In genomic region chr9:119342728-119343127, GRCm38 (mm10) we compare ENCODE assay signal across 11 mouse cellular contexts. TPM values are rescaled to one million over a fixed set of nuclear protein-coding genes. Genes with fewer than 3 reads are reported as not detected.
DNase-seq lines count a peak whose midpoint lies in the region; ATAC-seq lines count a peak whose summit lies in the region.
"Had no signal": no experiment of that assay in that cellular context is flagged by ENCODE, and none has a peak within 500 bp of the region (broad histone marks: within the 10 kb centered on the region; RNA-seq: fewer than 3 reads in every experiment).

No protein-coding gene starts in this region.

- DNase-seq in kidney, adult 11 months: peak; percentile 66
- DNase-seq in kidney, postnatal 14 days: no peak
- DNase-seq in kidney, postnatal 36 days: peak; percentile 49 to 55
- DNase-seq in gastrocnemius, adult 18-20 months (ENCODE audit: low spot score): no peak
- DNase-seq in left cerebral cortex, postnatal 36 days (ENCODE audit: low spot score in 2 of 2): no peak
- DNase-seq: cerebellum, adult 18-20 months had no signal

- 89% methylated on average over 7 of the region's 7 CpGs for WGBS in embryonic facial prominence, embryonic 12.5 days
- WGBS in midbrain, embryonic 15.5 days: 93% methylated on average over 7 of the region's 7 CpGs

- peaks cover 20% of the 10 kb centered on the region for H3K4me1 ChIP-seq in embryonic facial prominence, embryonic 12.5 days
- H3K4me1 ChIP-seq in midbrain, embryonic 15.5 days: peaks cover 32% of the 10 kb centered on the region

- peak overlapping the region; percentile 71 for H3K4me2 ChIP-seq in embryonic facial prominence, embryonic 12.5 days (replicated peaks)
- peak overlapping the region; percentile 86 for H3K4me2 ChIP-seq in midbrain, embryonic 15.5 days

- no peak overlapping the region for H3K9ac ChIP-seq in embryonic facial prominence, embryonic 12.5 days
- no peak overlapping the region for H3K9ac ChIP-seq in midbrain, embryonic 15.5 days

- H3K9me3 ChIP-seq in embryonic facial prominence, embryonic 12.5 days: no peaks in the 10 kb centered on the region
- H3K9me3 ChIP-seq in midbrain, embryonic 15.5 days: no peaks in the 10 kb centered on the region

- peaks cover 46% of the 10 kb centered on the region for H3K36me3 ChIP-seq in embryonic facial prominence, embryonic 12.5 days
- H3K36me3 ChIP-seq in midbrain, embryonic 15.5 days (replicated peaks): peaks cover 22% of the 10 kb centered on the region

- intact Hi-C loops in left cerebral cortex, postnatal 36 days (cut with DNase I): loop anchor here (10.0 kb wide), 1 partner anchor 418 kb away; the partner anchor contains the start of gene Ctdspl

- H3K27me3 ChIP-seq in embryonic facial prominence, embryonic 12.5 days: peaks cover 5% of the 10 kb centered on the region; the same call in 1 of the 2 replicates
- H3K27me3 ChIP-seq in midbrain, embryonic 15.5 days (replicated peaks): peaks cover 9% of the 10 kb centered on the region

- ATAC-seq in embryonic facial prominence, embryonic 12.5 days (ENCODE audit: insufficient number of reproducible peaks, insufficient read depth, low FRiP score, low TSS enrichment): no peak
- ATAC-seq in midbrain, embryonic 15.5 days (replicated peaks): no peak
- no peak for ATAC-seq in monocyte, adult 5-6 weeks (replicated peaks; ENCODE audit: insufficient number of reproducible peaks, low FRiP score, low TSS enrichment, poor library complexity, severe bottlenecking)

- H3K27ac ChIP-seq in embryonic facial prominence, embryonic 12.5 days: no peak overlapping the region
- no peak overlapping the region for H3K27ac ChIP-seq in midbrain, embryonic 15.5 days

- no peak overlapping the region for H3K4me3 ChIP-seq in embryonic facial prominence, embryonic 12.5 days
- peak overlapping the region; percentile 94 for H3K4me3 ChIP-seq in midbrain, embryonic 15.5 days

RNA-seq across cellular contexts. Expression of gene Myd88, which starts 1.5 kb away (rescaled TPM):
- polyA plus RNA-seq in embryonic facial prominence, embryonic 12.5 days (2016; fragmentation: Nextera tagmentation; extraction: Ambion mirVana): 11.6 and 11.8 TPM in 2 replicates
- 6.5 and 7.2 TPM in 2 replicates for polyA plus RNA-seq in midbrain, embryonic 15.5 days (2015; fragmentation: Nextera tagmentation; extraction: Ambion mirVana)
- 1 to 10 TPM; 4.8 to 6.6 TPM for total RNA-seq in gastrocnemius, adult 18-20 months (2021)
- 71.0 to 79.2 TPM (median 75.9 TPM) in 3 replicates for total RNA-seq in monocyte, adult 5-6 weeks (2017)
- 1 to 10 TPM; 6.2 to 6.5 TPM for total RNA-seq in left cerebral cortex, postnatal 36 days (2021)

RNA-seq across cellular contexts. Expression of gene Acaa1a, which starts 3.3 kb away (rescaled TPM):
- polyA plus RNA-seq in embryonic facial prominence, embryonic 12.5 days (2016; fragmentation: Nextera tagmentation; extraction: Ambion mirVana): 93.7 and 97.8 TPM in 2 replicates
- polyA plus RNA-seq in midbrain, embryonic 15.5 days (2015; fragmentation: Nextera tagmentation; extraction: Ambion mirVana): 120 and 124 TPM in 2 replicates
- total RNA-seq in gastrocnemius, adult 18-20 months (2021): 10 to 100 TPM; 35.4 to 35.6 TPM
- 31.0 to 54.9 TPM (median 52.6 TPM) in 3 replicates for total RNA-seq in monocyte, adult 5-6 weeks (2017)
- total RNA-seq in left cerebral cortex, postnatal 36 days (2021): 10 to 100 TPM; 73.1 to 79.8 TPM

RNA-seq across cellular contexts. Expression of gene Xylb, which starts 14.5 kb away (rescaled TPM):
- polyA plus RNA-seq in embryonic facial prominence, embryonic 12.5 days (2016; fragmentation: Nextera tagmentation; extraction: Ambion mirVana): 6.6 and 6.7 TPM in 2 replicates
- polyA plus RNA-seq in midbrain, embryonic 15.5 days (2015; fragmentation: Nextera tagmentation; extraction: Ambion mirVana): 2.7 TPM in 2 replicates
- total RNA-seq in gastrocnemius, adult 18-20 months (2021): under 1 TPM; 0.09 to 0.38 TPM
- 0.39 TPM in 1 of 3 replicates, not detected in the others for total RNA-seq in monocyte, adult 5-6 weeks (2017)
- total RNA-seq in left cerebral cortex, postnatal 36 days (2021): 1 to 10 TPM; 3.9 to 4.0 TPM

RNA-seq across cellular contexts. Expression of gene Oxsr1, which starts 20.5 kb away (rescaled TPM):
- polyA plus RNA-seq in embryonic facial prominence, embryonic 12.5 days (2016; fragmentation: Nextera tagmentation; extraction: Ambion mirVana): 17.9 and 18.0 TPM in 2 replicates
- 14.2 and 14.5 TPM in 2 replicates for polyA plus RNA-seq in midbrain, embryonic 15.5 days (2015; fragmentation: Nextera tagmentation; extraction: Ambion mirVana)
- total RNA-seq in gastrocnemius, adult 18-20 months (2021): 10 to 100 TPM; 65.3 to 67.3 TPM
- 42.8 to 50.1 TPM (median 45.9 TPM) in 3 replicates for total RNA-seq in monocyte, adult 5-6 weeks (2017)
- total RNA-seq in left cerebral cortex, postnatal 36 days (2021): 10 to 100 TPM; 28.9 to 33.6 TPM

RNA-seq across cellular contexts. Expression of gene Slc22a14, which starts 22.6 kb away (rescaled TPM):
- polyA plus RNA-seq in embryonic facial prominence, embryonic 12.5 days (2016; fragmentation: Nextera tagmentation; extraction: Ambion mirVana): not detected in 2 replicates
- not detected in 2 replicates for polyA plus RNA-seq in midbrain, embryonic 15.5 days (2015; fragmentation: Nextera tagmentation; extraction: Ambion mirVana)
- not detected for total RNA-seq in gastrocnemius, adult 18-20 months (2021)
- 0.21 to 0.48 TPM in 2 of 3 replicates, not detected in the other for total RNA-seq in monocyte, adult 5-6 weeks (2017)
- not detected for total RNA-seq in left cerebral cortex, postnatal 36 days (2021)
- total RNA-seq: layer of hippocampus, postnatal 25 days; megakaryocyte-erythroid progenitor cell, adult 5-6 weeks had no signal

Comparison
In these comparisons a context has a peak if more than half of its experiments do, and no peak if none do; other contexts are left out.
1. DNase-seq: peak in kidney, adult 11 months (single experiment) and kidney, postnatal 36 days (2 of 2); none in kidney, postnatal 14 days (single experiment), gastrocnemius, adult 18-20 months (single experiment) and left cerebral cortex, postnatal 36 days (0 of 2).